Mouse (Mus musculus): ENCODE measurements around the gene Tcf3. TPM values are rescaled to one million over a fixed set of nuclear protein-coding genes. Genes with fewer than 3 reads are reported as not detected.
A peak's percentile ranks its signal among the peaks of the same experiment; 100 is the strongest.

The Tcf3 gene
- polyA plus RNA-seq, 1 experiment from 2014 or later, result 191 TPM

GRCm38 (mm10) chr10:80434233-80434592 is 766 bp upstream of the Tcf3 start:
- Histone ChIP-seq H3K4me3 (peak overlapping the region; percentile 98), H3K27ac (peak overlapping the region; percentile 100), H3K4me1 (replicated peaks) (peaks cover 52% of the 10 kb centered on the region), H3K27me3 (ENCODE audit: insufficient read depth, poor library complexity, severe bottlenecking) (peaks cover 13% of the 10 kb centered on the region), H3K36me3 (peaks cover 22% of the 10 kb centered on the region), H3K9me3 (no peaks in the 10 kb centered on the region)
- WGBS, result 14% methylated on average over 8 of the region's 8 CpGs
- no peak for DNase-seq (ENCODE audit: low spot score)

- Histone ChIP-seq H3K27ac (peak overlapping the region; percentile 100), H3K4me1 (replicated peaks) (peaks cover 51% of the 10 kb centered on the region), H3K36me3 (peaks cover 34% of the 10 kb centered on the region), H3K27me3 (ENCODE audit: insufficient read depth, poor library complexity, severe bottlenecking) (peaks cover 13% of the 10 kb centered on the region), H3K9me3 (no peaks in the 10 kb centered on the region), H3K4me3 (peak overlapping the region; percentile 98)
- DNase-seq (ENCODE audit: low spot score), result peak; percentile 64
- under 1% methylated on average over 57 of the region's 60 CpGs for WGBS
Observed at GRCm38 (mm10) chr10:80432936-80433512, 423 bp downstream of the Tcf3 start.

- Histone ChIP-seq H3K9me3 (no peaks in the 10 kb centered on the region), H3K27ac (peak overlapping the region; percentile 100), H3K36me3 (peaks cover 40% of the 10 kb centered on the region), H3K4me3 (peak overlapping the region; percentile 98), H3K27me3 (ENCODE audit: insufficient read depth, poor library complexity, severe bottlenecking) (peaks cover 7% of the 10 kb centered on the region; the same call in 1 of the 2 replicates), H3K4me1 (replicated peaks) (peaks cover 45% of the 10 kb centered on the region)
- no peak for DNase-seq (ENCODE audit: low spot score)
- WGBS, result 4% methylated on average over 4 of the region's 4 CpGs
Observed at GRCm38 (mm10) chr10:80432387-80432785, 1.1 kb downstream of the Tcf3 start.

GRCm38 (mm10) chr10:80431570-80432386 is 1.7 kb downstream of the Tcf3 start:
- 24% methylated on average over 16 of the region's 16 CpGs for WGBS
- no peaks in the 10 kb centered on the region for H3K9me3 ChIP-seq
- H3K36me3 ChIP-seq, result peaks cover 47% of the 10 kb centered on the region
- H3K4me3 ChIP-seq, result peak overlapping the region; percentile 98
- DNase-seq (ENCODE audit: low spot score), result no peak
- peaks cover 45% of the 10 kb centered on the region for H3K4me1 ChIP-seq (replicated peaks)
- H3K27me3 ChIP-seq (ENCODE audit: insufficient read depth, poor library complexity, severe bottlenecking), result peaks cover 6% of the 10 kb centered on the region; the same call in 1 of the 2 replicates
- H3K27ac ChIP-seq, result peak overlapping the region; percentile 100

GRCm38 (mm10) chr10:80430375-80430980 is 3.0 kb downstream of the Tcf3 start:
- H3K9me3 ChIP-seq, result peaks cover 9% of the 10 kb centered on the region
- H3K4me1 ChIP-seq (replicated peaks), result peaks cover 36% of the 10 kb centered on the region
- H3K36me3 ChIP-seq, result peaks cover 60% of the 10 kb centered on the region
- peak overlapping the region; percentile 98; the same call in 1 of the 2 replicates for H3K4me3 ChIP-seq
- no peaks in the 10 kb centered on the region for H3K27me3 ChIP-seq (ENCODE audit: insufficient read depth, poor library complexity, severe bottlenecking)
- DNase-seq (ENCODE audit: low spot score), result no peak
- peak overlapping the region; percentile 100; the same call in 1 of the 2 replicates for H3K27ac ChIP-seq
- whole genome bisulfite sequencing, result 73% methylated on average over 8 of the region's 8 CpGs

- H3K4me3 ChIP-seq, result 0 out of 2 replicates have a peak overlapping the region, but pooled peaks have one; percentile 98
- peaks cover 32% of the 10 kb centered on the region for H3K4me1 ChIP-seq (replicated peaks)
- no peaks in the 10 kb centered on the region for H3K27me3 ChIP-seq (ENCODE audit: insufficient read depth, poor library complexity, severe bottlenecking)
- H3K27ac ChIP-seq, result no peak overlapping the region; the same call in 1 of the 2 replicates
- H3K9me3 ChIP-seq, result peaks cover 14% of the 10 kb centered on the region
- H3K36me3 ChIP-seq, result peaks cover 66% of the 10 kb centered on the region
- no peak for DNase-seq (ENCODE audit: low spot score)
- WGBS, result 89% methylated on average over 8 of the region's 8 CpGs
Observed at GRCm38 (mm10) chr10:80429800-80430199, 3.6 kb downstream of the Tcf3 start.

GRCm38 (mm10) chr10:80425041-80425440 is 8.4 kb downstream of the Tcf3 start:
- WGBS, result 93% methylated on average over 3 of the region's 3 CpGs

GRCm38 (mm10) chr10:80423562-80423961 is 9.9 kb downstream of the Tcf3 start:
- Histone ChIP-seq H3K9me3 (peaks cover 14% of the 10 kb centered on the region), H3K27ac (peak overlapping the region; percentile 56; the same call in 1 of the 2 replicates), H3K4me1 (replicated peaks) (peaks cover 14% of the 10 kb centered on the region), H3K36me3 (peaks cover 100% of the 10 kb centered on the region), H3K4me3 (no peak overlapping the region), H3K27me3 (ENCODE audit: insufficient read depth, poor library complexity, severe bottlenecking) (no peaks in the 10 kb centered on the region)
- DNase-seq (ENCODE audit: low spot score), result no peak
- 63% methylated on average over 4 of the region's 4 CpGs for WGBS

More at GRCm38 (mm10) chr10:80425041-80425440, 8.4 kb downstream of the Tcf3 start:
- peaks cover 100% of the 10 kb centered on the region for H3K36me3 ChIP-seq
- H3K4me1 ChIP-seq (replicated peaks), result peaks cover 17% of the 10 kb centered on the region
- peaks cover 14% of the 10 kb centered on the region for H3K9me3 ChIP-seq
- DNase-seq (ENCODE audit: low spot score), result no peak
- H3K27me3 ChIP-seq (ENCODE audit: insufficient read depth, poor library complexity, severe bottlenecking), result no peaks in the 10 kb centered on the region
- H3K4me3 ChIP-seq, result no peak overlapping the region
- H3K27ac ChIP-seq, result no peak overlapping the region

GRCm38 (mm10) chr10:80421651-80422472 is 11.6 kb downstream of the Tcf3 start:
- no peak for DNase-seq (ENCODE audit: low spot score)
- Histone ChIP-seq H3K4me1 (replicated peaks) (peaks cover 16% of the 10 kb centered on the region), H3K9me3 (peaks cover 14% of the 10 kb centered on the region), H3K36me3 (peaks cover 100% of the 10 kb centered on the region), H3K27ac (peak overlapping the region; percentile 30; the same call in 1 of the 2 replicates), H3K4me3 (no peak overlapping the region), H3K27me3 (ENCODE audit: insufficient read depth, poor library complexity, severe bottlenecking) (no peaks in the 10 kb centered on the region)
- 90% methylated on average over 9 of the region's 9 CpGs for WGBS

GRCm38 (mm10) chr10:80421208-80421607 is 12.2 kb downstream of the Tcf3 start:
- Histone ChIP-seq H3K9me3 (peaks cover 12% of the 10 kb centered on the region), H3K27ac (peak overlapping the region; percentile 54), H3K4me1 (replicated peaks) (peaks cover 16% of the 10 kb centered on the region), H3K4me3 (no peak overlapping the region), H3K27me3 (ENCODE audit: insufficient read depth, poor library complexity, severe bottlenecking) (no peaks in the 10 kb centered on the region), H3K36me3 (peaks cover 100% of the 10 kb centered on the region)
- no peak for DNase-seq (ENCODE audit: low spot score)
- WGBS, result 97% methylated on average over 8 of the region's 8 CpGs

- H3K4me3 ChIP-seq, result no peak overlapping the region
- WGBS, result 95% methylated on average over 10 of the region's 10 CpGs
Observed at GRCm38 (mm10) chr10:80420729-80421128, 12.7 kb downstream of the Tcf3 start.

GRCm38 (mm10) chr10:80419419-80419818 is 14.0 kb downstream of the Tcf3 start:
- Histone ChIP-seq H3K9me3 (no peaks in the 10 kb centered on the region), H3K27me3 (ENCODE audit: insufficient read depth, poor library complexity, severe bottlenecking) (no peaks in the 10 kb centered on the region), H3K4me3 (no peak overlapping the region; the same call in 1 of the 2 replicates), H3K36me3 (peaks cover 100% of the 10 kb centered on the region), H3K27ac (no peak overlapping the region), H3K4me1 (replicated peaks) (peaks cover 16% of the 10 kb centered on the region)
- no peak for DNase-seq (ENCODE audit: low spot score)
- 95% methylated on average over 8 of the region's 8 CpGs for WGBS

More at GRCm38 (mm10) chr10:80420729-80421128, 12.7 kb downstream of the Tcf3 start:
- Histone ChIP-seq H3K4me1 (replicated peaks) (peaks cover 16% of the 10 kb centered on the region), H3K36me3 (peaks cover 100% of the 10 kb centered on the region), H3K27me3 (ENCODE audit: insufficient read depth, poor library complexity, severe bottlenecking) (no peaks in the 10 kb centered on the region), H3K9me3 (peaks cover 8% of the 10 kb centered on the region), H3K27ac (peak overlapping the region; percentile 54)
- no peak for DNase-seq (ENCODE audit: low spot score)

Measured in hindbrain, embryonic 10.5 days (tissue).